Mouse (Mus musculus): ENCODE measurements around the gene Ermard. TPM values are rescaled to one million over a fixed set of nuclear protein-coding genes. Genes with fewer than 3 reads are reported as not detected.

Gene Ermard
- polyA plus RNA-seq, 1 experiment from 2014 or later: 28.6 TPM

DNA sequence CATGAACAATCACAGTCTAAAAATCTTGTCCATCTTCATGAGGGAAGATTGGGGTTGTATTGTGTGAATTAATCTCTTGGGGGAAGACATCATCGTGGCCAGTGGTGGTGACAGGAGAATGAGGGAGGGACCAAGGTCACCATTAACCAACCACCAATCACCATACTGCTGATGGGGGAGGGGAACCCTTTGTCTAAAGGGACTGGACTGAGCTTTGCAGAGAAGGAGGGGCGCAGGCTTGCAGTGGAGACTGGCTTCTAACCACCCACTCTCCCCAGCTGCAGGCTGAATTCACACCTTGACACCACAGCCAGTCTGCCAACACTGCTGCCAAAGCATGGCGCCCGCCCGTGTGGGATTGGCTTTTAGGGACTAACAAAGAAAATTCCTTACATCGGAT is 25.1 kb downstream of the Ermard start:
- Histone ChIP-seq H3K27ac (no peak overlapping the region), H3K9me3 (replicated peaks) (no peaks in the 10 kb centered on the region), H3K4me2 (no peak overlapping the region), H3K27me3 (no peaks in the 10 kb centered on the region), H3K4me1 (replicated peaks) (peaks cover 19% of the 10 kb centered on the region), H3K36me3 (peaks cover 22% of the 10 kb centered on the region), H3K9ac (no peak overlapping the region), H3K4me3 (replicated peaks) (no peak overlapping the region)
- no peak for DNase-seq
- peak; percentile 19; the same call in 1 of the 2 replicates for ATAC-seq (ENCODE audit: low read depth)
- WGBS (ENCODE audit: insufficient replicate concordance): 60% methylated on average over 6 of the region's 6 CpGs

DNA sequence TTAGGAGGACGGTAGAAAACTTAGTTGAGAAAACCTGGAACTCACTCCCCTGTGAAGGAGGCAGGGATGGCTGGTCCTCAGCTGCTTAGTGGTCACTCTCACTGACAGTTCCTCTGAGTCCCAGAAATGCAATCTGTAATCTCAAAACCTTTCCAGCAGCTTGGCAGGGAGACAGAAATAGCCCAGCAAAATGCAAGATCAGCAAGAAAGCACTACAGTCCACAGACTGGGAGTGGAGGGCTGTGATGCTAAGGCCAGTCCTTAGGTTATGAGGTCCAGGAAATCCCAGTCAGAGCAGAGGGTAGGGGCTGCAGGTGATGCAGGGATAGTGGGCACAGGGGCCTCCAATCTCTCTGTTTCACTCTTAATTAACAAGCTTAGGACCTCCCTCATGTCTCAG is 25.9 kb downstream of the Ermard start:
- no peak overlapping the region for H3K9ac ChIP-seq
- H3K4me1 ChIP-seq (replicated peaks): peaks cover 19% of the 10 kb centered on the region
- peaks cover 15% of the 10 kb centered on the region for H3K36me3 ChIP-seq
- H3K4me2 ChIP-seq: no peak overlapping the region
- H3K9me3 ChIP-seq (replicated peaks): no peaks in the 10 kb centered on the region
- H3K27me3 ChIP-seq: no peaks in the 10 kb centered on the region
- no peak overlapping the region for H3K4me3 ChIP-seq (replicated peaks)
- WGBS (ENCODE audit: insufficient replicate concordance): 59% methylated on average over 1 of the region's 1 CpGs
- no peak overlapping the region for H3K27ac ChIP-seq
- ATAC-seq (ENCODE audit: low read depth): no peak
- DNase-seq: no peak

DNA sequence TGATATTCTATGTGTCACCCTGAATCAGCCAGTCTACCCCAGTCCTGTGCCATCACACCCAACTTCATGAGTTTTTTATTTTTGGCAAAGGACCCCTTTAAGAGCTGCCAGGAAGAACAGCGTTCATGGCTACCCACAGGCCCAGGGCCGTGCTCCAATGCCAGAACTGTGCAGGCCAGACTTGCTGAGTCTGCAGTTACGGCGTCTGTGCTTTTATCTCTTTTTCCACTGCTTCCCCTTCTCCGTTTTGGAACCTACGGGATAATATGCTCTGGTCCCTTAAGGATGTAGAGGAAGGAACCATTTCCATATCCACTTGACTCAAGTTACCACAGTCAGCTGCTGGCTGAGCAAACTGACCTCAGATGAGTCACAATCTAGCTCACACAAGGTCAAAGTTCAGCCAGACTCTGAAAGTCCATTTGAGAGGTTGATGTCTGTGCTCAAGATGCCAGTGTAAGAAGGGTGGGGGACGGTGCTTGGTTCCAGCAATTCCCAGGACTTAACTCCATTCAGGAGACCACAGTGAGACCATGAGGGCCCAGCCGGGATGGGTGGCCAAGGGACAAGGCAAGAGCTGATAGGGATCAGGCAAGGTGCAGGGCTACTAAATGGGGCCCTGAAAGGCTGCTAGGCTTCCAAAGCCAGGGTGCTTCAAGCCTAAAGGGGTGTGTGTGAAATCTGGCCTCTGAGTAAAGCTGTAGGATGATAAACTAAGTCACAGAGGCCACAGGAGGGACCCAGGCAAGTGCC is 27.2 kb downstream of the Ermard start:
- peak overlapping the region; percentile 50; the same call in 1 of the 2 replicates for H3K27ac ChIP-seq
- no peak overlapping the region for H3K4me2 ChIP-seq
- no peak overlapping the region for H3K9ac ChIP-seq
- H3K9me3 ChIP-seq (replicated peaks): no peaks in the 10 kb centered on the region
- H3K4me1 ChIP-seq (replicated peaks): peaks cover 19% of the 10 kb centered on the region
- no peak overlapping the region for H3K4me3 ChIP-seq (replicated peaks)
- H3K27me3 ChIP-seq: no peaks in the 10 kb centered on the region
- no peak for DNase-seq
- 36% methylated on average over 8 of the region's 8 CpGs for WGBS (ENCODE audit: insufficient replicate concordance)
- H3K36me3 ChIP-seq: 0 out of 2 replicates have a peak, but pooled peaks cover 5% of the 10 kb centered on the region
- peak; percentile 37 for ATAC-seq (ENCODE audit: low read depth)

DNA sequence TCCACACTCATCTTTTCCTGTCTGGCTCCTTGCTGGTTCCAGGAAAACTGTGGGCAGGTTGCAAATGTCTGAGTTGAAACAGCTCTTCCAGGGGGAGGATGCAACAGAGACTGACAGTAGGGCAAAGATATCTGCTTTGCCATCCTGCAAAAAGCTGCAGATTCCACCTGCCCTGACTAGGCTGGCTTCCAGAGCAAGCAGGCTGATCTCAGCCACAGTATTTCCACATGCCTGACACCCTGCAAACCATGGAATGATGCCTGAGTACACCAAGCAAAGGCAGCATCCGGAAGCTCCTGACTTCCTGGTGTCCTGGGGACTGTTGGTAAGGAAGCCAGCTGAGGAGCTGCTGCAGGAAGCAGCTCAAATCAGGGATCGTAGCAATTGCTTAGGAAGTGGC is 28.1 kb downstream of the Ermard start:
- H3K36me3 ChIP-seq: no peaks in the 10 kb centered on the region
- H3K4me2 ChIP-seq: no peak overlapping the region
- H3K9ac ChIP-seq: no peak overlapping the region
- H3K9me3 ChIP-seq (replicated peaks): no peaks in the 10 kb centered on the region
- H3K4me1 ChIP-seq (replicated peaks): peaks cover 19% of the 10 kb centered on the region
- 35% methylated on average over 2 of the region's 2 CpGs for WGBS (ENCODE audit: insufficient replicate concordance)
- ATAC-seq (ENCODE audit: low read depth) (no peak), DNase-seq (no peak)
- H3K27ac ChIP-seq: no peak overlapping the region
- no peaks in the 10 kb centered on the region for H3K27me3 ChIP-seq
- H3K4me3 ChIP-seq (replicated peaks): no peak overlapping the region

- no peaks in the 10 kb centered on the region for H3K36me3 ChIP-seq
- H3K4me1 ChIP-seq (replicated peaks): peaks cover 27% of the 10 kb centered on the region
- H3K9me3 ChIP-seq (replicated peaks): no peaks in the 10 kb centered on the region
- H3K4me2 ChIP-seq: no peak overlapping the region
- no peak overlapping the region for H3K9ac ChIP-seq
- no peak for DNase-seq
- WGBS (ENCODE audit: insufficient replicate concordance): 76% methylated on average over 2 of the region's 2 CpGs
- no peaks in the 10 kb centered on the region for H3K27me3 ChIP-seq
- no peak overlapping the region for H3K4me3 ChIP-seq (replicated peaks)
- no peak for ATAC-seq (ENCODE audit: low read depth)
- no peak overlapping the region for H3K27ac ChIP-seq
Observed at GRCm38 (mm10) chr17:15072211-15072610, 31.2 kb downstream of the Ermard start.

DNA sequence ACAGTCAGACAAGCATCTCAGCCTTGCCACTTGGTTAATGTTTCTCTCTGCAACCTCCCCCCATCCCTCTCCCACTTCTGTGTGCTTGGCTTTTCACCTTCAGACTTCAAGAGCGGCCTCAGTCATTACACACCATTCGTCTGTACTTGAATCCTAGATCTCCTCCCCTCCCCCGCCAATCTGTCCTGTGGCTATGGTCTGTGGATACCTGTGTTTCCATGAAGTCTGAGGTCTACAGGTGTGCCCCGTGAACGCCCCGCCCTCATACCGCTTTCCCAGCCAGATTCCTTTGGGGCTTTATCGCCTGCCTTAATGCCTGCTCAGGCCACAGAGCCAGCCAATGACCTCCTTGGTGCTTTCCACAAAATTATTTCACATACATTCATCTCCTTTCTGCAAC is 34.0 kb downstream of the Ermard start:
- WGBS (ENCODE audit: insufficient replicate concordance): 70% methylated on average over 8 of the region's 8 CpGs
- no peaks in the 10 kb centered on the region for H3K9me3 ChIP-seq (replicated peaks)
- no peak overlapping the region for H3K4me2 ChIP-seq
- no peaks in the 10 kb centered on the region for H3K36me3 ChIP-seq
- H3K27me3 ChIP-seq: no peaks in the 10 kb centered on the region
- H3K4me1 ChIP-seq (replicated peaks): peaks cover 25% of the 10 kb centered on the region
- DNase-seq (no peak), ATAC-seq (ENCODE audit: low read depth) (peak; percentile 16; the same call in 1 of the 2 replicates)
- no peak overlapping the region for H3K27ac ChIP-seq
- H3K4me3 ChIP-seq (replicated peaks): no peak overlapping the region
- no peak overlapping the region for H3K9ac ChIP-seq

GRCm38 (mm10) chr17:15077536-15077935 is 36.5 kb downstream of the Ermard start:
- ATAC-seq (ENCODE audit: low read depth) (peak; percentile 72), DNase-seq (no peak)
- peaks cover 25% of the 10 kb centered on the region for H3K4me1 ChIP-seq (replicated peaks)
- H3K9ac ChIP-seq: no peak overlapping the region
- H3K27me3 ChIP-seq: peaks cover 3% of the 10 kb centered on the region; the same call in 1 of the 2 replicates
- H3K4me3 ChIP-seq (replicated peaks): no peak overlapping the region
- no peak overlapping the region for H3K4me2 ChIP-seq
- WGBS (ENCODE audit: insufficient replicate concordance): 13% methylated on average over 2 of the region's 2 CpGs
- H3K36me3 ChIP-seq: no peaks in the 10 kb centered on the region
- H3K9me3 ChIP-seq (replicated peaks): no peaks in the 10 kb centered on the region
- H3K27ac ChIP-seq: no peak overlapping the region

GRCm38 (mm10) chr17:15084226-15084848 is 43.3 kb downstream of the Ermard start:
- H3K9me3 ChIP-seq (replicated peaks): no peaks in the 10 kb centered on the region
- 21% methylated on average over 13 of the region's 13 CpGs for WGBS (ENCODE audit: insufficient replicate concordance)
- peak overlapping the region; percentile 37; the same call in 1 of the 2 replicates for H3K9ac ChIP-seq
- peak overlapping the region; percentile 18; the same call in 1 of the 2 replicates for H3K4me3 ChIP-seq (replicated peaks)
- H3K4me2 ChIP-seq: peak overlapping the region; percentile 54
- peaks cover 47% of the 10 kb centered on the region for H3K4me1 ChIP-seq (replicated peaks)
- peak overlapping the region; percentile 88 for H3K27ac ChIP-seq
- H3K27me3 ChIP-seq: peaks cover 6% of the 10 kb centered on the region; the same call in 1 of the 2 replicates
- H3K36me3 ChIP-seq: no peaks in the 10 kb centered on the region
- DNase-seq: peak; percentile 80
- ATAC-seq (ENCODE audit: low read depth): peak; percentile 92

GRCm38 (mm10) chr17:15085006-15085405 is 44.0 kb downstream of the Ermard start:
- DNase-seq: peak; percentile 56
- H3K4me3 ChIP-seq (replicated peaks): no peak overlapping the region; the same call in 1 of the 2 replicates
- peak overlapping the region; percentile 88 for H3K27ac ChIP-seq
- H3K4me2 ChIP-seq: peak overlapping the region; percentile 54
- ATAC-seq (ENCODE audit: low read depth): peak; percentile 61
- WGBS (ENCODE audit: insufficient replicate concordance): 63% methylated on average over 2 of the region's 2 CpGs
- H3K27me3 ChIP-seq: peaks cover 6% of the 10 kb centered on the region; the same call in 1 of the 2 replicates
- H3K9me3 ChIP-seq (replicated peaks): no peaks in the 10 kb centered on the region
- H3K9ac ChIP-seq: no peak overlapping the region
- H3K4me1 ChIP-seq (replicated peaks): peaks cover 47% of the 10 kb centered on the region
- no peaks in the 10 kb centered on the region for H3K36me3 ChIP-seq

- H3K9me3 ChIP-seq (replicated peaks): no peaks in the 10 kb centered on the region
- DNase-seq (peak; percentile 35), ATAC-seq (ENCODE audit: low read depth) (no peak)
- no peak overlapping the region for H3K9ac ChIP-seq
- no peak overlapping the region for H3K4me3 ChIP-seq (replicated peaks)
- 0 out of 2 replicates have a peak, but pooled peaks cover 3% of the 10 kb centered on the region for H3K27me3 ChIP-seq
- H3K27ac ChIP-seq: no peak overlapping the region
- WGBS (ENCODE audit: insufficient replicate concordance): 48% methylated on average over 2 of the region's 2 CpGs
- no peak overlapping the region for H3K4me2 ChIP-seq
- H3K4me1 ChIP-seq (replicated peaks): peaks cover 44% of the 10 kb centered on the region
- H3K36me3 ChIP-seq: no peaks in the 10 kb centered on the region
Observed at GRCm38 (mm10) chr17:15088166-15088565, 47.2 kb downstream of the Ermard start.

GRCm38 (mm10) chr17:15088591-15089001 is 47.6 kb downstream of the Ermard start:
- no peak overlapping the region for H3K4me2 ChIP-seq
- H3K4me3 ChIP-seq (replicated peaks): no peak overlapping the region
- no peak overlapping the region for H3K27ac ChIP-seq
- no peaks in the 10 kb centered on the region for H3K9me3 ChIP-seq (replicated peaks)
- WGBS (ENCODE audit: insufficient replicate concordance): 41% methylated on average over 8 of the region's 8 CpGs
- H3K27me3 ChIP-seq: 0 out of 2 replicates have a peak, but pooled peaks cover 3% of the 10 kb centered on the region
- no peaks in the 10 kb centered on the region for H3K36me3 ChIP-seq
- ATAC-seq (ENCODE audit: low read depth) (no peak), DNase-seq (no peak)
- peaks cover 39% of the 10 kb centered on the region for H3K4me1 ChIP-seq (replicated peaks)
- no peak overlapping the region for H3K9ac ChIP-seq
